Mouse (Mus musculus) heart, postnatal 14 days (tissue): ENCODE results near the gene Pald1. TPM values are rescaled to one million over a fixed set of nuclear protein-coding genes. Genes with fewer than 3 reads are reported as not detected.

Experiments used
- DNase-seq, 2 experiments: peaks; one replicate each; pipeline ENCODE4 v3.0.0; 2021 to 2022
- intact Hi-C: fragments of 180-260 bp; cut with DNase I; formaldehyde crosslinking; loops from one replicate; pipeline ENCODE4 v1.15.1; 2025
- total RNA-seq, 2 experiments: library from RNA; stranded (reverse); gene quantifications; 2 replicates each; pipeline ENCODE4 v1.2.3; 2021

The Pald1 gene
- total RNA-seq, 2 experiments from 2014 or later: 32.0 to 36.8 TPM

DNA sequence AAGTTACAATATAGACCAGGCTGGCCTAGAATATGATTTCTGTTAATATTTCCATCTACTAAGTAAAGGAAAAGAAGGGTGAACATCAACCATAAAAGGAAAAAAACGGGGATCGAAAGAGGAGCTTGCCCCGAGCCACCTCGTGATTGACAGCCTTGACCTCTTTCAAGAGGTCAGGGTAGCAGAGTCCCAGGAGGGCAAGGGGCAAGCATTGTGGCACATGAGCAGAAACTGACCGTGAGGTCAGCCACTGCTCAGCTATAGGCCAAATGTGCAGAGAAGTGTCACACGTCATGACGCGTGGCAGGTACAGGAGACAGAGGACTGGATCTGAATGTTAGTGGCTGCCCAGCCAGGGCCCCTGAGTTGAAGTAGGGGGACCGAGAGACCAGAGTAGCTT lies 43.1 kb downstream of the Pald1 start:
- intact Hi-C loops: loop anchor here (5.0 to 10.0 kb wide), 3 partner anchors 42 to 315 kb away; partner anchors contain the start of gene Pald1
- DNase-seq: no peak

DNA sequence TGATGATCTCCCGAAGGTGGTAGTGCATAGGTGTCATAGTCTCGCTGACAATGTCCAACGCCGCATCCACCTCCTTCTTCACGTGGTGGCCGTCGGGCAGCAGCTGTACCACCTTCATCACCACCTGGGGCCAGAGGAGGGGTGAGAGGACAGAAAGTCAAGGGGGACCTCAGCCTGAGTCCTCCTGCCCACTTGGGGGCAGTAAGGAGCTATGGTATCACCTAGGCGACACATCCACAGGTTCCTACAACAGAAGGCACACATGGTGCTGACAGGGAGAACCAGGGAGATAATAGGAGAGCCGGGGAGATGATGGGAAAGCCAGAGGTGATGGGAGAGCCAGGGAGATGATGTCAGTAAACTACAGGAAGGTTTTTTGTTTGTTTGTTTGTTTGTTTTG lies 44.1 kb downstream of the Pald1 start:
- DNase-seq: no peak
- intact Hi-C loops: no loop called here

- intact Hi-C loops: loop anchor here (2.0 kb wide), 1 partner anchor 61 kb away; no protein-coding TSS in a partner anchor
- no peak for DNase-seq
Observed at GRCm38 (mm10) chr10:61337665-61338064, 45.7 kb downstream of the Pald1 start.

GRCm38 (mm10) chr10:61336592-61336991 lies 46.7 kb downstream of the Pald1 start:
- intact Hi-C loops: loop anchor here (1.0 to 2.0 kb wide), 2 partner anchors 60 to 137 kb away; no protein-coding TSS in a partner anchor
- no peak for DNase-seq

DNA sequence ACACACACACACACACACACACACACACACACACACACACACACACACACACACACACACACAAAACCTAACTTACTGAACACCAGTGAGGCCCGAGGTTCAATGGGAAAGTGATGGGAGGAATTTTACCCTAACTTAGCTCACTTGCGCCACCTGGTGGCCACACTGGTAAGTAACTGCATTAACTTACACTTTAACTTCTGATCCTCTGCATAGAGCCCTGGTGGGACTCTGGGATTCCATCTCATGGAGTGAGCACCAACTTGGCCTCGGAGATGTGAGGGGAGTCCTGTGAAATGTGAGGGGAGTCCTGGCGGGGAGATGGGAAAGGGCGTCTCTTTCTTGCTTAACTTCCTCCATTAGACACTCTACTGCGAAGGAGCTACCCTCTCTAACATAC lies 47.2 kb downstream of the Pald1 start:
- intact Hi-C loops: loop anchor here (1.0 to 2.0 kb wide), 2 partner anchors 59 to 137 kb away; no protein-coding TSS in a partner anchor
- peak; percentile 85 to 91 for DNase-seq

GRCm38 (mm10) chr10:61334545-61334944 lies 48.8 kb downstream of the Pald1 start:
- intact Hi-C loops: no loop called here
- no peak for DNase-seq

GRCm38 (mm10) chr10:61331046-61331445 lies 52.3 kb downstream of the Pald1 start:
- intact Hi-C loops: no loop called here

GRCm38 (mm10) chr10:61328927-61329326 lies 54.4 kb downstream of the Pald1 start:
- no peak for DNase-seq
- intact Hi-C loops: no loop called here

More at GRCm38 (mm10) chr10:61331046-61331445, 52.3 kb downstream of the Pald1 start:
- DNase-seq: peak; percentile 69 to 73

GRCm38 (mm10) chr10:61327545-61327944 lies 55.8 kb downstream of the Pald1 start:
- intact Hi-C loops: no loop called here
- no peak for DNase-seq

DNA sequence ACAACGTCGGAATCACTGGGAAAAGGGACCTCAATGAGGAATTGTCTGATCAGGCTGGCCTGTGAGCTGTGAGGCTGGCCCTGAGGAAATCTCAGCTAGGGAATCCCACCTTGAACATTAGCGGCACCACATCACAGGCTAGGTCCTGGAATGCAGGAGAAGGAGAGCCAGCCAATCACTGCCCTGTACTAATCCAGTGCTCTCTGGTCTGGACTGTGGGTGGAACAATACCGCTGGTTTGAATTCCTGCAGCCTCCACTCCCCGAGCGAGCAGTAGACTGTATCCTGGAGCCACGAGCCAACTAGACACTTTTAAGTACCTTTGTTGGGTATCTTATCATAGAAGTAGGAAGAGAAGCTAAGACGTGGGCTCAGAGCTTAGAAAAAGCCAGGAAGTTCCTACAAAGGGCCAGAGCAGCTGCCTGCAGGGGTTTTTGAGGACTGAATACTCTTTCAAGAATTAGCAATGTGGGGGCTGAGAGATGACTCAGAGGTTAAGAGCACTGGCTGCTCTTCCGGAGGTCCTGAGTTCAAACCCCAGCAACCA lies 57.5 kb downstream of the Pald1 start:
- no peak for DNase-seq
- intact Hi-C loops: no loop called here

DNA sequence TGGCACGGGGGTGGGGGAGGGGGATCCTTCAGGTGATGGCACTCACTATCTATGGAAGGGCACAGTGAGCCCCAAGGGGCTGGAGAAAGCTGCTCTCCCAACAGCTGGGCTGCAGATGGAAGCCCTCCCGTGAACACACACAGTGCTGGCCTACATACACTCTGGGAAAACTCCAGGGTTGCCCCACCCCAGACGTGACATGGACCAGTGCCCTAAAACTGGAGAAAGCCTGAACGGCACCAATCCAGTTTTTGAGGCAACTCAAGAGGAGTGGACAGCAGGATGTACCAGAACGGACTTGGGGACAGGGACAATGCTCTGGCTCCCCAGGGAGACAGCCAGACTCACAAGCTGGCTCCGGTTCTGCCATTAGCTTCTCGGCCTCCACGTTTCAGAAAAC lies 58.6 kb downstream of the Pald1 start:
- intact Hi-C loops: no loop called here

DNA sequence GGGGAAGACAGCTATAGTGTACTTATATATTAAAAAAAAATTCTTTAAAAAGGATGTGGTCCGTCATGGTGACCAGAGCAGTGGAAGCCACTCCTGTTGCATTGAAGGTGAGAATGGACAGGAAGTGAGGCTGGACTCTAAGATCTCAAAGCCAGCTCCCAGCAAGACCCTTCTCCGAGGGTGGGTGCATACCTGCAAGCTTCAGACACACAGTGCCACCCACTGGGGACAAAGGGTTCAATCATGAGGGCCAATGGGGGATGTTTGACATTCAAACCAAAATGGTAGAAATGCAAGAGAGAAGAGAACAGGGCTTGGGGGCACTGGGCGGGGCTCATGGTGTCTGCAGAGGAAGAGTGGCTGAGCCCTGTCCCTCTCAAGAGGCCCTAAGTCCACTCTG lies 64.8 kb downstream of the Pald1 start:
- no peak for DNase-seq
- intact Hi-C loops: loop anchor here (5.0 kb wide), 1 partner anchor 41 kb away; no protein-coding TSS in a partner anchor

More for the DNA sequence above, 58.6 kb downstream of the Pald1 start:
- peak; percentile 68 for DNase-seq

GRCm38 (mm10) chr10:61315324-61315880 lies 67.9 kb downstream of the Pald1 start:
- intact Hi-C loops: loop anchor here (5.0 kb wide), 1 partner anchor 38 kb away; no protein-coding TSS in a partner anchor
- DNase-seq: no peak

- intact Hi-C loops: no loop called here
- no peak for DNase-seq
Observed at GRCm38 (mm10) chr10:61313750-61314149, 69.6 kb downstream of the Pald1 start.

DNA sequence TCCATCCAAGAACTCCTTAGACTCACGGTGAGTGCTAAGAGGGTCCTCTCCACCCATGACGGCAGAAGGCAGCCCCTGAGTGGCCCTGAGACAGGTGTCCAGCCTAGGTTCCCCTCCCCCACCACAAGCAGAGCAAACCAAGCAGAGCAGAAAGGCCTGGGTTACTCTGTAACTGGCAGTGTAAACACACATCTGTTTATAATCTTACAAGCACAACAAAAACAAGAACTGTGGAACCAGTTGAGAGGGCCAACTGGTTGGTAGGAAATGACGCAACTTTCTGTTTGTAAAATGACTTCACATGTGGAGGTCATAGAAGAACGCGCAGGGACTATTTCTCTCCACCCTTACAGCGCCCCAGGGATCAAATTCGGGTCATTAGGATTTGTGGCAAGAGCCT lies 70.6 kb downstream of the Pald1 start:
- DNase-seq: no peak
- intact Hi-C loops: no loop called here

- DNase-seq: peak in 1 of 2 experiments; percentile 48
- intact Hi-C loops: no loop called here
Observed at GRCm38 (mm10) chr10:61312159-61312558, 71.2 kb downstream of the Pald1 start.

- intact Hi-C loops: no loop called here
Observed at GRCm38 (mm10) chr10:61308706-61309320, 74.5 kb downstream of the Pald1 start.

DNA sequence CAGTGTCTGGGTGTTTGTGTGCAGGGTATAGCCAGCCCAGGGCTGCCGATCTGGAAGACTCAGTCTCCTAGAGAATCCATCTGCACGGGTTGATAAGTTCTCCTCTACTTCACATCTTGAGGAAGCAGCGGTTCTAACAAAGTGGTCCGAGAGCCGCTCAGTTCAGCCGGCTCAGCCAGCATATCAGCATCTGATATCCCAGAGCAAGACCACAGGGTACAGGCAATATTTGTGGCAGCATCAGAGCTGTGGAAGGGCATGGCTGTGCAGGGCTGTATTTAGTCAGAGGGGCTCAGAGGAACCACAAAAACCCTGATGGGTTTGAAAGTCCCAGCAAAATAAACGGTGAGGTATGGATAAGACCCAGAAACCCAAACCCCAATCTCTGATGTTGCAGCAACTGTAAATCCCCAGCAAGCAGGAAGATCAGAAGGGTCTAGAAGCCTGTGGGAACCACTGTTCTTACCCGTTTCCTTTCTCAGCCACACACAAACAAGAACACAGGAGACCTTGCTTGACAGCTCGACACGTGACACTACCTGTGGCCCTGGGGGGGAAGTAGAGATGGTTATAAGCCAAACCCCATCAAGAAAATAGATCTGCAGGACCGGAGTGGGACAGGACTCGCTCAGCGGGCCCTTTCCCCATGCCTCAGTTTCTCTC lies 77.3 kb downstream of the Pald1 start:
- intact Hi-C loops: no loop called here
- DNase-seq: no peak

More at GRCm38 (mm10) chr10:61308706-61309320, 74.5 kb downstream of the Pald1 start:
- DNase-seq: peak in 1 of 2 experiments; percentile 44

- intact Hi-C loops: no loop called here
Observed at GRCm38 (mm10) chr10:61304046-61304445, 79.3 kb downstream of the Pald1 start.

GRCm38 (mm10) chr10:61300996-61301395 lies 82.3 kb downstream of the Pald1 start:
- intact Hi-C loops: no loop called here

More at GRCm38 (mm10) chr10:61304046-61304445, 79.3 kb downstream of the Pald1 start:
- DNase-seq: no peak

GRCm38 (mm10) chr10:61297477-61297876 lies 85.9 kb downstream of the Pald1 start, which contains the start of gene Prf1:
TSS of gene Prf1 (plus strand) at chr10:61297833.
- no peak for DNase-seq
- intact Hi-C loops: no loop called here

More at GRCm38 (mm10) chr10:61300996-61301395, 82.3 kb downstream of the Pald1 start:
- peak in 1 of 2 experiments; percentile 28 for DNase-seq
